Mouse (Mus musculus) C2C12 (cell line): ENCODE measurements around the gene Slx1b.

ENCODE experiments used
- CTCF ChIP-seq: IDR thresholded peaks from one replicate; pipeline ENCODE4 v1.5.1; 2011; ENCODE audit not compliant: control insufficient read depth, insufficient read depth, insufficient read length
- FOSL1 ChIP-seq: IDR thresholded peaks from one replicate; pipeline ENCODE4 v1.8.0; 2011; ENCODE audit warnings: mild to moderate bottlenecking, low read length; ENCODE audit not compliant: poor library complexity, insufficient read depth, severe bottlenecking
- USF1 ChIP-seq: IDR thresholded peaks from one replicate; pipeline ENCODE4 v1.6.1; 2011; ENCODE audit warnings: low read depth, mild to moderate bottlenecking, control low read depth, moderate library complexity

DNA sequence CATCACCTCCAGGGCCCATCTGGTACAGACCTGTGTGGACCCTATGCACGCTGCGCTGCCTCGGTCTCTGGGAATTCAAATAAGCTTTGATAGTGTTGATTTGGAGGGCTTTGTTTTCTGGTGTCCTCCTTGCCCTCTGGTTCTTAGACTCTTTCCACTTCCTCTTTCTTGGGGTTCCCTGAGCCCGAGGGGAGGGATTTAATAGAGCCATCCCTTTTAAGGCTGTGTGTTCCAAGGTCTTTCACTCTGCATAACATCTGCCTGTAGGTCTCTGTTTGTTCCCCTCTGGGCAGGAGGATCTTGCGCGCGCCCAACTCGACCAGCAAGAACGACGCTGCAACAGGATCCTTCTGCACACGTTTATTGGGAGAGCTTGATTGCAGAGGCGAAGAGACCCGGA, 26.1 kb upstream of the Slx1b start:
- no peak for TF ChIP-seq CTCF
- no peak for TF ChIP-seq USF1
- TF ChIP-seq FOSL1: no peak
